Mouse (Mus musculus) mouse embryonic stem cell (cell line): ENCODE results near the gene Rasgef1a.

Experiments used
- in situ Hi-C, 2 experiments: fragments of 300-500 bp; cut with MboI; formaldehyde crosslinking; loops; 1 replicate in 1 of 2; 3 replicates in 1 of 2; pipeline ENCODE4 v1.14.3; 2019 to 2020; ENCODE audit warnings: low sequenced_read_pairs in 2 of 2, low pct_unique_long_range_greater_than_20kb in 1 of 2, mixed read lengths in 1 of 2; ENCODE audit not compliant: unreplicated experiment in 1 of 2

The Rasgef1a gene

GRCm38 (mm10) chr6:118018666-118019065 is 7.4 kb downstream of the Rasgef1a start:
- in situ Hi-C loops, result no loop called here

- in situ Hi-C loops, result no loop called here
Measured at GRCm38 (mm10) chr6:118019569-118019968, 8.3 kb downstream of the Rasgef1a start.

GRCm38 (mm10) chr6:118022898-118023635 is 11.8 kb downstream of the Rasgef1a start:
- in situ Hi-C loops, result no loop called here

- in situ Hi-C loops, result no loop called here
Measured at GRCm38 (mm10) chr6:118027036-118027435, 15.8 kb downstream of the Rasgef1a start.

- in situ Hi-C loops, result no loop called here
Measured at GRCm38 (mm10) chr6:118031467-118031866, 20.2 kb downstream of the Rasgef1a start.

- in situ Hi-C loops, result no loop called here
Measured at GRCm38 (mm10) chr6:118035639-118036038, 24.4 kb downstream of the Rasgef1a start.

- in situ Hi-C loops, result no loop called here
Measured at GRCm38 (mm10) chr6:118036118-118036805, 25.0 kb downstream of the Rasgef1a start.

- in situ Hi-C loops, result no loop called here
Measured at GRCm38 (mm10) chr6:118036866-118037265, 25.6 kb downstream of the Rasgef1a start.

GRCm38 (mm10) chr6:118045180-118045579 is 33.9 kb downstream of the Rasgef1a start:
- in situ Hi-C loops, result no loop called here

- in situ Hi-C loops, result no loop called here
Measured at GRCm38 (mm10) chr6:118045892-118046291, 34.7 kb downstream of the Rasgef1a start.

- in situ Hi-C loops, result no loop called here
Measured at GRCm38 (mm10) chr6:118046511-118046910, 35.3 kb downstream of the Rasgef1a start.

- in situ Hi-C loops, result no loop called here
Measured at GRCm38 (mm10) chr6:118046924-118047323, 35.7 kb downstream of the Rasgef1a start.

- in situ Hi-C loops, result no loop called here
Measured at GRCm38 (mm10) chr6:118047811-118048505, 36.7 kb downstream of the Rasgef1a start.

- in situ Hi-C loops, result no loop called here
Measured at GRCm38 (mm10) chr6:118049776-118050175, 38.5 kb downstream of the Rasgef1a start.

GRCm38 (mm10) chr6:118051474-118051873 is 40.2 kb downstream of the Rasgef1a start:
- in situ Hi-C loops, result no loop called here

GRCm38 (mm10) chr6:118055209-118055608 is 44.0 kb downstream of the Rasgef1a start:
- in situ Hi-C loops, result no loop called here

- in situ Hi-C loops, result no loop called here
Measured at GRCm38 (mm10) chr6:118061266-118061665, 50.0 kb downstream of the Rasgef1a start.

GRCm38 (mm10) chr6:118063266-118063665 is 52.0 kb downstream of the Rasgef1a start:
- in situ Hi-C loops, result no loop called here

- in situ Hi-C loops, result no loop called here
Measured at GRCm38 (mm10) chr6:118064968-118065530, 53.8 kb downstream of the Rasgef1a start.
